Mouse (Mus musculus): ENCODE measurements at regions not wholly inside any gene's neighbourhood (a gene's known extent, or its start where the extent isn't known, plus 50 kb on each side); places are given as distances from the start of the nearest gene placed in this dataset.

DNA sequence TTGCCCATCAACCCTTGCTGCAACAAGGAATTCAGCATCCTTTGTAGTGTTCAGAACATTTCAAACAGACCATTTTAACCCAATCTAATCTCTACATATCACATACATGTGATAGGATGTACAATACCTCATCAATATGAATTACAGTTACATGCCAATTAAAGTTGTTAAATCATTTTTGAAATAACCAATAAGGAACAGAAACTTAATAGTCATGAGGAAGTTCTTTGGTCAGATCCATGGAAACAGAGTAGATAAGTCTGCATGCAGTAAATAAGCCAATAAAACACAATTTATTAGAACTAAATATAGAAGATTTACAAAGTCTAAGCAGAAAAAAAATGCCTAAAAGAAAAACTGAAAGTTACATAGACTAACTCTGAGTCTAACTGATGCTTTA, 136.9 kb upstream of the Rap2b start:
- Histone ChIP-seq H3K4me1 (replicated peaks; ENCODE audit: low read depth, low read length) (no peaks in the 10 kb centered on the region), H3K9me3 (ENCODE audit: low read length) (no peaks in the 10 kb centered on the region), H3K4me3 (replicated peaks; ENCODE audit: low read length) (no peak overlapping the region), H3K36me3 (ENCODE audit: insufficient read depth, low read length) (no peaks in the 10 kb centered on the region), H3K27me3 (ENCODE audit: insufficient read depth, low read length) (no peaks in the 10 kb centered on the region)
- TF ChIP-seq POU5F1 (IDR thresholded peaks at IDR 0.05; ENCODE audit: borderline replicate concordance, low read length): no peak
- TF ChIP-seq CTCF (conservative IDR thresholded peaks at IDR 0.05; ENCODE audit: low read length): no peak
- TF ChIP-seq NANOG (IDR thresholded peaks at IDR 0.05; ENCODE audit: borderline replicate concordance, low read length): no peak

- Histone ChIP-seq H3K36me3 (ENCODE audit: insufficient read depth, low read length) (no peaks in the 10 kb centered on the region), H3K4me1 (replicated peaks; ENCODE audit: low read depth, low read length) (no peaks in the 10 kb centered on the region), H3K27me3 (ENCODE audit: insufficient read depth, low read length) (no peaks in the 10 kb centered on the region), H3K4me3 (replicated peaks; ENCODE audit: low read length) (no peak overlapping the region), H3K9me3 (ENCODE audit: low read length) (no peaks in the 10 kb centered on the region)
- TF ChIP-seq POU5F1 (IDR thresholded peaks at IDR 0.05; ENCODE audit: borderline replicate concordance, low read length) (no peak), NANOG (IDR thresholded peaks at IDR 0.05; ENCODE audit: borderline replicate concordance, low read length) (no peak), CTCF (conservative IDR thresholded peaks at IDR 0.05; ENCODE audit: low read length) (no peak)
These were observed 136.4 kb upstream of the Rap2b start for GRCm38 (mm10) chr3:61225054-61225453.

- no peaks in the 10 kb centered on the region for H3K27me3 ChIP-seq (ENCODE audit: insufficient read depth, low read length)
- peaks cover 18% of the 10 kb centered on the region for H3K4me1 ChIP-seq (replicated peaks; ENCODE audit: low read depth, low read length)
- H3K36me3 ChIP-seq (ENCODE audit: insufficient read depth, low read length): no peaks in the 10 kb centered on the region
- H3K9me3 ChIP-seq (ENCODE audit: low read length): peaks cover 5% of the 10 kb centered on the region; the same call in 1 of the 2 replicates
- H3K4me3 ChIP-seq (replicated peaks; ENCODE audit: low read length): no peak overlapping the region
- no peak for TF ChIP-seq POU5F1 (IDR thresholded peaks at IDR 0.05; ENCODE audit: borderline replicate concordance, low read length)
These were observed 120.1 kb upstream of the Rap2b start for GRCm38 (mm10) chr3:61241380-61241779.

GRCm38 (mm10) chr3:61243876-61244527, 117.4 kb upstream of the Rap2b start:
- Histone ChIP-seq H3K9me3 (ENCODE audit: low read length) (no peaks in the 10 kb centered on the region), H3K4me1 (replicated peaks; ENCODE audit: low read depth, low read length) (peaks cover 29% of the 10 kb centered on the region), H3K36me3 (ENCODE audit: insufficient read depth, low read length) (no peaks in the 10 kb centered on the region), H3K4me3 (replicated peaks; ENCODE audit: low read length) (no peak overlapping the region), H3K27me3 (ENCODE audit: insufficient read depth, low read length) (no peaks in the 10 kb centered on the region)
- TF ChIP-seq NANOG (IDR thresholded peaks at IDR 0.05; ENCODE audit: borderline replicate concordance, low read length): no peak
- TF ChIP-seq CTCF (conservative IDR thresholded peaks at IDR 0.05; ENCODE audit: low read length): peak; percentile 57

- peak; percentile 56 for TF ChIP-seq NANOG (IDR thresholded peaks at IDR 0.05; ENCODE audit: borderline replicate concordance, low read length)
- peak; percentile 99 for TF ChIP-seq POU5F1 (IDR thresholded peaks at IDR 0.05; ENCODE audit: borderline replicate concordance, low read length)
- TF ChIP-seq CTCF (conservative IDR thresholded peaks at IDR 0.05; ENCODE audit: low read length): no peak
- peaks cover 29% of the 10 kb centered on the region for H3K4me1 ChIP-seq (replicated peaks; ENCODE audit: low read depth, low read length)
- no peaks in the 10 kb centered on the region for H3K27me3 ChIP-seq (ENCODE audit: insufficient read depth, low read length)
- H3K9me3 ChIP-seq (ENCODE audit: low read length): no peaks in the 10 kb centered on the region
- no peaks in the 10 kb centered on the region for H3K36me3 ChIP-seq (ENCODE audit: insufficient read depth, low read length)
- H3K4me3 ChIP-seq (replicated peaks; ENCODE audit: low read length): no peak overlapping the region
These were observed 115.0 kb upstream of the Rap2b start for GRCm38 (mm10) chr3:61246429-61246828.

GRCm38 (mm10) chr3:61247344-61247743, 114.1 kb upstream of the Rap2b start:
- TF ChIP-seq NANOG (IDR thresholded peaks at IDR 0.05; ENCODE audit: borderline replicate concordance, low read length): no peak
- no peak for TF ChIP-seq POU5F1 (IDR thresholded peaks at IDR 0.05; ENCODE audit: borderline replicate concordance, low read length)
- no peak for TF ChIP-seq CTCF (conservative IDR thresholded peaks at IDR 0.05; ENCODE audit: low read length)
- H3K27me3 ChIP-seq (ENCODE audit: insufficient read depth, low read length): no peaks in the 10 kb centered on the region

GRCm38 (mm10) chr3:61255232-61255631, 106.2 kb upstream of the Rap2b start:
- Histone ChIP-seq H3K27me3 (ENCODE audit: insufficient read depth, low read length) (no peaks in the 10 kb centered on the region), H3K9me3 (ENCODE audit: low read length) (no peaks in the 10 kb centered on the region), H3K36me3 (ENCODE audit: insufficient read depth, low read length) (no peaks in the 10 kb centered on the region), H3K4me1 (replicated peaks; ENCODE audit: low read depth, low read length) (no peaks in the 10 kb centered on the region), H3K4me3 (replicated peaks; ENCODE audit: low read length) (no peak overlapping the region)
- TF ChIP-seq NANOG (IDR thresholded peaks at IDR 0.05; ENCODE audit: borderline replicate concordance, low read length): no peak
- TF ChIP-seq POU5F1 (IDR thresholded peaks at IDR 0.05; ENCODE audit: borderline replicate concordance, low read length): no peak
- TF ChIP-seq CTCF (conservative IDR thresholded peaks at IDR 0.05; ENCODE audit: low read length): no peak

More at GRCm38 (mm10) chr3:61247344-61247743, 114.1 kb upstream of the Rap2b start:
- Histone ChIP-seq H3K36me3 (ENCODE audit: insufficient read depth, low read length) (no peaks in the 10 kb centered on the region), H3K4me1 (replicated peaks; ENCODE audit: low read depth, low read length) (peaks cover 29% of the 10 kb centered on the region), H3K9me3 (ENCODE audit: low read length) (no peaks in the 10 kb centered on the region), H3K4me3 (replicated peaks; ENCODE audit: low read length) (no peak overlapping the region)

- Histone ChIP-seq H3K27me3 (ENCODE audit: insufficient read depth, low read length) (no peaks in the 10 kb centered on the region), H3K4me3 (replicated peaks; ENCODE audit: low read length) (no peak overlapping the region), H3K9me3 (ENCODE audit: low read length) (no peaks in the 10 kb centered on the region), H3K4me1 (replicated peaks; ENCODE audit: low read depth, low read length) (no peaks in the 10 kb centered on the region), H3K36me3 (ENCODE audit: insufficient read depth, low read length) (no peaks in the 10 kb centered on the region)
- TF ChIP-seq CTCF (conservative IDR thresholded peaks at IDR 0.05; ENCODE audit: low read length) (no peak), NANOG (IDR thresholded peaks at IDR 0.05; ENCODE audit: borderline replicate concordance, low read length) (no peak), POU5F1 (IDR thresholded peaks at IDR 0.05; ENCODE audit: borderline replicate concordance, low read length) (no peak)
These were observed 105.8 kb upstream of the Rap2b start for GRCm38 (mm10) chr3:61255643-61256042.

All from E14TG2a.4 (cell line).